Mouse (Mus musculus) small intestine, adult 2 months (tissue): ENCODE data around the gene Tnfrsf11a.

Experiments used
- CTCF ChIP-seq: fragments of 200-500 bp; IDR thresholded peaks from 2 replicates; pipeline ENCODE4 v1.5.1; 2012; ENCODE audit warnings: low read depth, mild to moderate bottlenecking, control low read depth, inconsistent platforms, low read length, moderate library complexity, mixed read lengths; ENCODE audit not compliant: insufficient replicate concordance, insufficient read length; ENCODE audit errors: extremely low read depth
- POLR2A ChIP-seq: fragments of 200-500 bp; IDR thresholded peaks from 2 replicates; pipeline ENCODE4 v1.6.1; 2012; ENCODE audit warnings: low read depth, mild to moderate bottlenecking, control low read depth, inconsistent platforms, low read length, moderate library complexity

- no peak for TF ChIP-seq CTCF
- TF ChIP-seq POLR2A: no peak
Observed at GRCm38 (mm10) chr1:105794670-105795069, 14.2 kb downstream of the Tnfrsf11a start.
